Mouse (Mus musculus): ENCODE results near the gene Tfpi2.
A peak's percentile ranks its signal among the peaks of the same experiment; 100 is the strongest.

The Tfpi2 gene

DNA sequence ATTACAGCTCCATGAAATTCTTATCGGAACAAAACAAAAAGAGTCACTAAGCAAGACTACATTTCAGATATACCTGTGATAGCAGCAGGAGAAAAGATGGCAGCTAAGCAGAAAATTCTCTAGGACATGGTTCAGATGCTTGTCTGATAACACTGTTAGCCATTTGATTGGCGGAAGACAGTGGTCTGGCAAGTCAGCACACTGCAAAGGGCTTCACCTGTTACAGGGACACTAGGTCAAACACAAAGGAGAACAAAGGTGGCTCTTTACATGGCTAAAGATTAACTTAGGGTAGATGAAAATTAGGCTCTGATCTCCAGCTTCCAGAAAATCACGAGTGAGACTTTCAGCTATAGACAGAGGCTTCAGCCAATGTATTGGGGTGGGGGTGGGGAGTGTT, at the start of gene Tfpi2:
TSS of gene Tfpi2 (minus strand) at position 170 of the 400 bp plus-strand sequence.
- no peak for DNase-seq

DNA sequence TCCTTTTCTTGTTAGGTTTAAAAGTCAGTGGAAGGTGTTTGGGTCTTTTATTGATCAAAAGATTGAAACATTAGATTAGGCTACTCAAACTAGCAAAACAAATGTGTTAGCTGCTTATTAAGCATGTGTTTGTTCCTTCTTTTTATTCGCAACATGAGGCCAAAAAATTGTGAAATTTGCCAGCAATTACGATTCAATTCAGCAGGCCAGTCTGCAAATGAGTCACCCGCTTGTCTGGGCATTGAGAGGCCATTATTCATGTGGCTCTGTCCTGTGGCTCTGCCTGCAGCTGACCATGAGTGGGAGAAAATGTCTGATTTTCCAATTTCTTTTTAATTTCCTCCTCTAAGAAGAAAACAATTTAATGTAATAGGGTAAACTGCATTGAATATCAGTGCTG, 42.2 kb upstream of the Tfpi2 start:
- DNase-seq, result no peak

DNA sequence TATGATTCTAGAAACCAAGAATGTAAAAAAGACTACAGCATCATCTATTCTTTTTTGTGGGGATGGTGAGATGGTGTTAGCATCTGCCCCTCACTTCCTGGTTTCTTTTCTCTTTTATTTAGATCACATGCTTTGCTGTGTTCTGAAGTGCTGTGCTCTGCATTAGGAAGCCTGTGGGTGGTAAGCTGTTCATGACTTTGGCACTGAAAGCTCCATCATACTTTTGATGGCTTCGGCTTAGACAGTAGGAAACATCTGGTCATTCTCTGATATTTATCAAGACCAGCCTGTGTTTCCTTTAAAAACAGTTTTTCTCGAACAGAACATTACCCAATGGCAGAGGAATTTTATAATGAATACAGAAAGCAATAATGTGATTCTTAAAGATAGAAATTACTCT, 37.6 kb upstream of the Tfpi2 start:
- DNase-seq, result no peak

DNA sequence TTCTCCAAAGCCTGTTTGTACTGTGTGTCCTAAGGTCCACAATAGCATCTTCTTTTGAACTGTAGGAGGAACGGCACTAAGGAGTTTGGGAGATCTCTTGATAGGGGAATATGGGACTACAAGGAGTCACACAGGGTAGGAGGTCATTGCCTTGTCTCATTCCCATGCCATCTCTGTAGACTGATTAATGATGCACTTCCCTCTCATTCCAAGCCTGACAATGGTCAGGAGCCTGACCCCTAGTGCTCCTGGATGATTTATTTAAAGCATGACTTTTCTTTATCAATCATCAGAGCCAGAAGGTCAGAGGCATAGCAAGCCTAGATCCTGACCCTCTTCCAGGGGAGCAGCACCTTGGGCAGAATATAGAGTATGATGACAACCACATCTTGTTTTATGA, 33.9 kb upstream of the Tfpi2 start:
- DNase-seq, result no peak

DNA sequence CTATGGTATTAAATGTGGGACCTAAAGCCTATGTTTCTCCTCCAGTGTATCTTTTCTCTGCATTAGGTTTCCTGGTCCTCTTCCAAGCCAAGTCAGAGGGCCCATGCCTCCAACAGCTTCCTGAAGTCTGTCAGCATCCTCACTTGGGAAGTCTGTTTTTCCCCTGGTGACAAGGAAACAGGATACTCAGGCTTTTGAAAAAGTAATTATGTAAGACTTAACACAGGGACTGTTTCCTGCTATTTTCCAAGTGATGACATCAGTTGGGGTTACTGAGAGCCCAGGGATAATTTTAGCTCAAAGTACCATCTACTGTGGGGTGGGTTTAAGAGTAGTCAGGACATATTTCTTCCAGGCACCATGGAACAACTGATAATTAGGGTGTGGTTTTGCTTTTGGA, 20.8 kb upstream of the Tfpi2 start:
- DNase-seq, result no peak

DNA sequence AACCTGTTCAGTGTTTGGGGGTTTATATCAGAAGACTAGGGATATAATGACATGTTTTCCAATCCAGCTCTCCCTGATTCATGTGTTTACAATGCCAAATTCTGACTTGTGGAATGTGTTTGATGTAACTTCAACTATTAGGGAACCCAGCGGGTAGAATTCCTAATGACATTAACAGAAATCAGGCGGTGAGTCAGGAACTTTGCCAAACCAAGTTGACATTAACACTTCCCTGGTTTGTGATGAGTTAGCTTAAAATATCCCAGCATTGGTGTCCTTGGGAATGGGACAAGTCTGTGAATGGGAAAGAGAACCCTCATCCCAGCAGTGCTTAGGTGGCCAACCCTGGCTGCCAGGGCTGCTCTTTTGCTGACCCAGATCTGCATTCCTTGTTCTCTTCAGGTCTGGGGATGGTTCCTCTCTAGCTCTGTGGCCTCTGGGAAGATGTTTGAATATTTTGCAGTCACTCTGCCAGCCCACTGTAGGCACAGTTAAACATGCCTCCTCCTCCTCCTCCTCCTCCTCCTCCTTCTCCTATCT, 19.9 kb upstream of the Tfpi2 start:
- DNase-seq, result no peak

DNA sequence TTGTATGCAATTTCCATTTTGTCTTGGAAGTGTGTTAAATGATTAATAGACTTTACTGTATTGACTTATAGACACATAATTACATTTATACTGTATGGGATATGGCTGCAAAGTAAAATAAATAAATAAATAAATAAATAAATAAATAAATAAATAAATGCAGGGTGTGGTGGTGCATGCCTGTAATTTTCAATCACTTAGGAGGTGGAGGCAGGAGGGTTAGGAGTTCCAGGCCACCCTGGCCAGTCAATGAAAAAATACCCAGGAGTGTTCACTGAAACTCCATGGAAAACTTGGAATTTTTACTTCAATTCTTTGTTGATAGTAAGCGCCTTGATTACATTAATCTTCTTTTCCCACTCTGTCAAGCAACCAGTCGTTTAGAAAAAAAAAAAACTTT, 16.1 kb upstream of the Tfpi2 start:
- no peak for DNase-seq

DNA sequence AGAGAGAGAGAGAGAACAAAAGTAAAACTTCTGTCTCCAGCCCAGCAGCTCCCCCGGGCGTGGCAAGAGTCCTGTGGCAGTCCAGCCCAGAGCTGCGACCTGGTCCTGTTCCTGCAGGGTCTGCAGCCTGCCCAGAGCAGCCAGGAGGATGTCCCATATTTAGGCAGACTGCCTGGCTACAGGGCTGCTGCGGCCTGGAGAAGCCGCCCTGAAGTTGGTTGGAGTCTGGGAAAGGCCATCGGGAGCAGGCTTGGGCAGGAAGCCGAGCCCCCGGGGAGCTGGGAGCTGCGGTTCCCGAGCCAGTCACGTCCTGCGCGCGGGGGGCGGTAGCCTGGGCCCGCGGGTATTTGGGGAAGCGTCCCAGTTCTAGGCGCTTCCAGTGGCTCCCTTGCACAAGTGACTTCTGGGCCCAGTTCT, 15.2 kb upstream of the Tfpi2 start, which contains the start of gene Gng11:
TSS of gene Gng11 (plus strand) at position 15 of the 417 bp plus-strand sequence.
- peak; percentile 23 for DNase-seq

DNA sequence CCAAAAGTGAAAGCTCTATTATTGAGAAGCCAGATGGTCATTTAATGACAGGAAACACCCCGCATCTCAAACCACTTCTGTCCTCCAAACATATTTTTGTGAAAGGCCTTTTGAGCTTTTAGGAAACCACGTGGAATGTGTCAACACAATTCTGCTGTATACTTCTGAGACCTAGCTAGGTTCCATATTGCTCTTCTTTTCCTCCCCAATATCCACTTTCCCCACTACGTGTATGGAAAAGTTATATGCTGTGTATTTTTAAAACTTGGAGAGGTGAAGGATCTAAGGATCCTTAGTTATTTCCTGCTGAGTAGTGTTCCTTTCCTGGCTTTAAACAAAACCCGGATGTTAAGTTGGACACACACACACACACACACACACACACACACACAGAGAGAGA, 14.7 kb upstream of the Tfpi2 start:
- DNase-seq, result no peak

DNA sequence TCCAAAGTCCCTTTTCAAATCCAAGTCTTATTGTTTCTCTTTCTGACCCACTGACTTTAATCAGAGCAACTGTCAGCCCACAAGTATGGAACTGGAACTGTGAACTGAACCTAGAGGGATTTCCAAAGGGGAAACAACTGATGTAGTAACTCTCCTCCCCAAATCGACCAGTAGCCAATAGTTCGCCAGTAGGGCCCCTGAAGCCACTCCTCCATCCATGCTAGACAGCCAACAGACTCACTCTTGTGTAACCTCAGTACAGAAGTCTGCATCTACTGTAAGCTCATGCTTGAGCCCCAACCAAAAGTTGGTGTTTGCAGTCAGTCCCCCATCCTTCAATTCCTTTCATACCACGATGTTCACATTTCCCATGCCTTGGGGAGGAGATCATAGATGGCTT, 12.0 kb upstream of the Tfpi2 start:
- DNase-seq, result no peak

DNA sequence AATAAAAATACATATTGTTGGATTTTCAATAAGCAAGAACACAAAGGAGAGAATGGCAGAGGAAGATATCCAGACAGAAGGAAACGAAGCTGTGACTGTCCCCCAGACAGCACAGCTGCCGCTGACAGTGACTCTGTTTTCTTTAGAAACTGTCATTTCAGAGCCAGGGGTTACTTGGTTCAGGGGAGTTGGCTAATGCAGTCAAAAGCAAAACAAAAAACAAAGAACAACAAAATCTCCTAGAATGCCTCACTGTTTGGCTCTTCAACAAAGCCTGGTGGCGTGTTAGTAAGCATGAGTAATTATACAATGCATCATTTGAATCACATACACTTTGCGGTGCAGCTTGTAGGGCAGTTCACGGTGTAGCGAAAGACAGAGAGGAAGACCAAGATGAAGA, 10.6 kb upstream of the Tfpi2 start:
- no peak for DNase-seq

DNA sequence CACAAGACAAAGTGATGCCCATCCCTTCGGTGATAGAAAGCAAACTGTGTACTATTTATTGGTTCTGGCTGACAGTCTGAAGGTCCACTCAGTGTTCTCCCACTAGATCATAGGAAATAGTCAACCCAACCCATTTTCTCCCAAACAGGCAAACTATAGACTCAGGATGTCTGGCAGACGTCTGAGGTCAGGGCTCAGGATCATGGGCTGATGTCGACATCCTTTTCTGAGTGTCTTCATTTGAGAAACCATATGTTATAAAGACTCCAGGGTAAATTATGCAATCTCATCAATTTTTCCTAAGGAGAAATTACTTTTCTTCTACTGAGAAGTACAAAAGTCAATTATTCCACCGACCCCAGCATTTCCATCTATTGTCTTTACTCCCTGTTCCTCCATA, 9.4 kb upstream of the Tfpi2 start:
- no peak for DNase-seq

DNA sequence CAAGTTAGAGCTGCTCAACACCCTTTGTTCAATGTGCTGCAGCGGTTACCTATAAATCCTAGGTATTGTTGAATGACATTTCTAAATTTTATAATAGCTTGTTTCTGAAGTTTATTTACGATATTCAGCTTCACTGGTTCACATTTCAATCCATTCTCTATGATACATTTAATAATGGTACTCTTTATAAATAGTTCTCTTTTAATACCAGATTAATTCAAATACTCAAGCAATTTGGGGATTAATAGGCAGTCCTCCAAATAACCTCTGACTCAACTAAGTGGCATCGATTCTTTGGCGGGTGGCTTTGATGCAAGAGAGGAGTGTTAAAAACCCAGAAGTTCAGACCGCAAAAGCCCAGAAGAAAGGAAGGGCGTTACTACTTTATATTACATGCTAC, 4.8 kb upstream of the Tfpi2 start, which contains the start of gene Gngt1:
TSS of gene Gngt1 (plus strand) at position 301 of the 400 bp plus-strand sequence.
- DNase-seq, result no peak

DNA sequence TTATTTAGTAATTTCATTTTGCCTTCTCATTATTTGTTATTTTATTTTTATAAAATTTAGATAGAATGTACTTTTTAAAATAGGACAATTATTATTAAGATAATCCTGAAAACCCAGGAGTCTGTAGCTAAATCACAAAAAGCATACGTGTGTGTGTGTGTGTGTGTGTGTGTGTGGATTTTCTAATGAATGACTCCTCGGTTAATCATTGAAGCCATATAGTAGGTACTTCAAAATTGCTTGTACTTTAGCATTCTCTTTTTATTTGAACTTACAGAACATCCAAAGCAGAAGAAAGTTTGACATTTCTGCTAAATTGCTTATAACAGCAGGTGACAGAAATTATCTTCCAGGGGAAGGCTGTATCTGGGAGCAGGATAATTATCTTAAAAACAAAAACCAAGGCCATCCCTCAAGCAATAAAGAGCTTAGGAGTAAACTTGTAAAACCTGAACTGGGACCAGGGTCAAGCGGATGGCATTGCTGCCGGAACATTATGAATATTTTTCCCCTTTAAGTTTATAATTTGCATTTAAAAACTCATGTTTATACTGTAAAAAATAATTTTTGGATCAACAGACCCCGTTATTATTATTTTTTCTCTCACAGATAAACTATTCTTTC, 5.9 kb downstream of the Tfpi2 start:
- DNase-seq, result no peak

DNA sequence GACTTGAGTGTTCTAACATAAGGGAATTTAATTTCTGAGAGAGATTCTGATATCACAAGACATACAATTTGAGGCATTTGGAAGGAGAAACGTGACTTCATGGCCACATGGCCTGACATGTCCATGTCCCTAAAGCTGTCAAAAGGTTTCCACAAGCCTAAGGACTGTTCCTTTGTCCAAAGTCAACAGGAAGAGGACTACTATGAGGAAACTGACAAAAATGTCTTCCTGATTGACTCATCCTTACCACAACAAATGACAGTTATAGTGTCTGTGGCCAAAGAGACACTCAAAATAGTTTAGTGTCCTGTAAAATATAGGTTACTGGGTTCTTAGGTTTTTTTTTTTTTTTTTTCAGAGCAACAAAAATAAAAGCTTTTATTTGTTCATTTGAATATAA, 15.0 kb downstream of the Tfpi2 start:
- DNase-seq, result no peak

DNA sequence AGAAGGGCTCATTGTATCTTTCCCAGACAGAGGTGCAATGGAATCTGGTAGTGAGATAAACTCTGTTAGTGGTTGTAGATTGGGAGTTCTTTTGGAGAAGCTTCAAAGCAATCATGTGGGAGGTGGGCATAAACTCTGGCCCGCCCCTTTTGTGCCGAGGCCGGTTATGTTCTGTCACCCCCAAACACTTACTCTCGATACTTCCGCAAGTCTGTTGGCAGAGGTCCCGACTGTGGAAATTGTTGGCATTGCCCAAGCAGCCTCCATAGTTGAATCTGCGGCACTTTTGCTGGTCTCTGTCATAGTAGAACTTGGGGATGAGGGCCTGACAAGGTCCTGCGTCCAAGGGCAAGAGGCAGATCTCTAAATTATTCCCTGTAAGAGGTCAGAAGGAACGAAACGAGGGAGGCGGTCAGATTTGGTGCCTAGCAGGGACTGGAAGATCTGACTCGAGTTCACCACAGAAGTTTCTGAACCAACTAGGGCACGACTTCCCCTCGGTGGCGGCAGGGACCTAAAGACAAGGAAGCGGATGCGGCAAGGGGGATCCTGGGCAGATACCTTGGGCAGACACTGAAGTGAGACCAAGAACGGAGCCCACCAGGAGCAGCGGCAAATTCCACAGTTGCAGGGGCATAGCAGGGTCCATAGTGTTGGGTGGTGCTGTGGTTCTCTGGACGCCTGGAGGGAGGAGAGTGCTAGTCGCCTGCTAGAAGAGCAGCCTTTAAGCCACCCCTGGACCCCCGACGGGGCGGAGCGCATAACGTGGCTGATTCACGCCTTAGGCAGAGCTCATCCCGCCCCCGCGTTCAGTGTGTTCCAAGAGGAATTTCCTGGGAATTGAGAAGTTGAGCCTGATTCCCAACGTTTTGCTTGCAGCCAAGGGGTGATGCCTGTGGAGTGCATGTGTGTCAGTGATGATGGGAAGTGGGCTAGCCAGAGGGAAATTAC, 20.8 kb downstream of the Tfpi2 start:
- no peak for DNase-seq

DNA sequence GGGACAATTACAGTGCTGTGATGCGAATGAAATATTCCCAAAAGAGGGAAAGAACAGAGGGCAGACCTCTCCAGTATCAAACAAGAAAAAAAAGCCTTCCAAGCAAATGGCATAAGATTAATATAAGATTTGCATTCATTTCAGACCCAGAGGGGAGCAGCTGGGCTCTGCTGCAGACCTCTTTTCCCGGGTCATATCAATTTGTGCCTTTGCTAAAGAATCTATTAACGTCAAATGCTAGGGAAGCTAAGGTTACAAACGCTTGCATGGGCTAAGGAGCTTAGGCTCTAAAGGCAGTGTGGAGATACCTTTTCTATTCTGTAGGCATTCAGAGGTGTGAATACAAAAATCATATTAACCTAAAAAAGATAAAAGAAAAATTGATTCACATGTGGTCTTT, 33.8 kb downstream of the Tfpi2 start:
- DNase-seq, result no peak

DNA sequence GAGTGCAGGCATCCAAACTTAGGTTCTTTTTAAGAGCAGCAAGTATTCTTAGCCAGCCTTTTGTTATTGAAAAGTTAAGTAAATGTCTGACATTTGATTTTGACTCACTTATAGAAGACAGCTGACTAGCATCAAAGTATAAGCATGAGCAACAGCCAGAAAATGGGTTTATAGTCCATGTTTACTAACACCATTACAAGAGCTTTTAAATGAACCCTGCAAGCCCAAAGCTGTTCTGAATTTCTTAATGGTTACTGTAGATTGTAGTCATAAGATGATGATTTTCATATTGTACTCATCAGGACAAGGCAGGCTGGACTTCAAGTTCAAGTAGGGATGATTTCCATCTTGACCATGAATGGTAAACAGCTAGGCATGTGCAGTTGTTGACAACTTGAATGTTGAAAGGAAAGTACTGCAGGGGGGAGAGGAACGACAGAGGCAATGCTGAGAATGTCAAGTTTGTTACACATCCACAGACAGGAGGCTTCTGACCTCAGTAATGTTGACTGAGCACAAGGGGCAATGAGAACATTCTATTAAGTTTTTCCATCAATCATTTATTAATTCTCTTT, 52.5 kb downstream of the Tfpi2 start:
- no peak for DNase-seq

DNA sequence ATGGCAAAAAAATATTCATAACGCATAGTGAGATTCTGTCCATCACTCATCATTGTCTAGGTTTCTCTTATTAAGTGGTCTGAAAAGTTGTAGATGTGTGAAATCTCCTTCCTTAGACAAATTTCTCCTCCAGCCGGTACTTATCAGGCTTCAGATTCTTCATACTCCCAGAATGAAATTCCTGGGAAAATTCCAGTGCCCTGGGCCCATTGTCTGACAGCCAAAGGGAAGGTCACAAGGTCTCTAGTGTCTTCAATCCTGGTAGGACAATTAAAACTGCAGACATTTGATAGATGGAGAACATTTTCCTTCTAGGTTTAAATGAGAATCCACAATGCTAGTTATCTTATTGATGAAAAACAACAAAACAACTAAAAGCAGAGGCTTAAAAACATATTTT, 53.1 kb downstream of the Tfpi2 start:
- DNase-seq, result no peak

DNA sequence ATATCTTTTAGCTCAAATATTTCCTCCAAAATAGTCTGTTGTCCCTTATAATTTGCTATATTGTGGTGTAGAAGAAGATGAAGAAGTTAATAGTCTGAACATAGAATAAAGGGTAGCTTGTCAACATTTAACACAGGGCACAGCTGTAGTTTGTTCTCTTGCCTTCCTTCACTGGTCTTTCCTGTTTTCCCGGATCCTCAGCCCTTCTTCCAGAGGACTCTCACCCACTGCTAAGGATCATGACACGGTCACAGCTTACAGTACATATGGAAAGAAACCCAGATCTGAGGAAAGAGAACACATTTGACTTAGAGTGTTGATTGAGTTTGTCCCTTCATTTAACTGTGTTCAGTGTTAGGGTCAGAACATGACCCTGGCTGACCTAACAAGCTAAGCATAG, 53.7 kb downstream of the Tfpi2 start:
- DNase-seq, result no peak

DNA sequence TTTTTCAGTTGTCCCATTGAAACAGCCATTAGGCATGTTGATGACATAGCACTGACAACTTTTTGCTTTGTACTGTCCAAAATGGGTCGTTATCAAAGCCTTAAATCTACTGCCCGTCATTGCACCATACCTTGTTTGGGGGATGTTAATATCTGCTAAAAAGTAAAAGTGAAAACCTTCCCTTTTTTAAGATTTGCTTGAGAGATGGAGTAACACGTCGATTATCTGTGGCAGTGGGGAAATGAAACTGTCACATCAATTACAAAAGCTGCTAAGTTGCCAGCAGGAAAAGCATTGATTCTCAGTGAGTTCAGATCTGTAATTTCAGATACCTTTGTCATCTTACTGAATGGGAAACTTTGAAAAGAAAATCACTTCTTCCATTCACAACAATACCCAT, 62.6 kb downstream of the Tfpi2 start:
- no peak for DNase-seq

DNA sequence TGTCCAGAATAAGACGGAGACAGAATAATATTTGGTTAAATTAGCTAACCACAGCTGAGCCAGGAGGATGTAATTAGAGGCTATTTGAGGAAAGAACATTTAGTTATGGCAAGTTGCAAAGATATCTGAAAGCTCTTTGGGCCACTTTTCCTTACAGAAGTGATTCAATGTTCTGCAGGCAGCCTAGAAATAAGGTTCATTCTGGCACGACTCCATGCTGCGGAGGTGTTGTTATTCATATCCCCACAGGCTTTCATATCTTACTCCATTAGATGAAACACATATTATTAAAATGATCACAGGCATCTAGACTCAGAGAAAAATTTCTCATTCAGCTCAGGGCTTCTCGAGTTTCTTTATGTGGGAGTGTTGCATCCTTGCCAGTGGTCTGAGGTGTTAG, 65.8 kb downstream of the Tfpi2 start:
- no peak for DNase-seq

DNA sequence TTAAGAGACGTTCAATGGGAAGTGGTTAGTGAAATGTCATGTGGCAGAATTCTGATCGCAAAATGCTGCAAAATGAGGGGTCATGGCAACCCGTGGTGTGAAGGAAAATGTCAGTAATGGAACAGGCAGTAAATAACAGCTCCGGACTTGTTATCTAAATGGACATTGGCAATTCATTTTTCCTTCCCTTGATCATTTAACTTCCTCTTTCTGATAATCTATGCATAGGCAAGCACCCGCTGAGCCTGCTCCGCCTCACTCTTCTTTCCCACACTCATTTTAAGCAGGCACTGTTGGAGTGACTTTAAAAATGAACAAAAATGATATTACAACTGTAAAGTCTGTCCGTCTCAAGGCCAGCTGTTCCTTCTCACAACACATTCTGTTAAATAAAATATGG, 72.7 kb downstream of the Tfpi2 start:
- DNase-seq, result no peak

All from cerebellum, adult 9-11 months (tissue).